Mouse (Mus musculus) liver, postnatal 0 days (tissue): ENCODE measurements around the gene Ndufaf2. TPM values are rescaled to one million over a fixed set of nuclear protein-coding genes. Genes with fewer than 3 reads are reported as not detected.
A peak's percentile ranks its signal among the peaks of the same experiment; 100 is the strongest.

Experiments used
- ATAC-seq: fragments of 200-750 bp; cut with Nextera tagmentation; 2 replicates; pipeline ENCODE4 v1.8.0; 2017; ENCODE audit warnings: mild to moderate bottlenecking, moderate library complexity
- DNase-seq: peaks from one replicate; pipeline ENCODE4 v3.0.0-alpha.2; 2016
- H3K27ac ChIP-seq: fragments of 300-500 bp; sonication (generic); 2 replicates; pipeline ENCODE4 v1.5.1; 2014; ENCODE audit warnings: antibody characterized with exemption, moderate library complexity, mild to moderate bottlenecking, low read depth
- H3K27me3 ChIP-seq: fragments of 300-500 bp; sonication (generic); 2 replicates; pipeline ENCODE4 v1.6.1; 2014; ENCODE audit warnings: low read length, control low read depth, mixed read lengths; ENCODE audit not compliant: insufficient read depth
- H3K36me3 ChIP-seq: fragments of 300-500 bp; sonication (generic); replicated peaks from 2 replicates; pipeline ENCODE4 v1.6.1; 2014; ENCODE audit warnings: mild to moderate bottlenecking, control low read depth, low read length, moderate library complexity, mixed read lengths; ENCODE audit not compliant: insufficient read depth
- H3K4me1 ChIP-seq: fragments of 300-500 bp; sonication (generic); 2 replicates; pipeline ENCODE4 v1.6.1; 2014; ENCODE audit warnings: antibody characterized with exemption, mild to moderate bottlenecking, control low read depth; ENCODE audit not compliant: insufficient read depth
- H3K4me2 ChIP-seq: fragments of 300-500 bp; sonication (generic); 2 replicates; pipeline ENCODE4 v1.6.1; 2014; ENCODE audit warnings: low read depth, mild to moderate bottlenecking, low read length, moderate library complexity, mixed read lengths
- H3K4me3 ChIP-seq: fragments of 300-500 bp; sonication (generic); 2 replicates; pipeline ENCODE4 v1.5.1; 2014; ENCODE audit warnings: low read depth, low read length
- H3K9ac ChIP-seq: fragments of 300-500 bp; sonication (generic); replicated peaks from 2 replicates; pipeline ENCODE4 v1.6.1; 2014; ENCODE audit warnings: mild to moderate bottlenecking, moderate library complexity
- H3K9me3 ChIP-seq: fragments of 300-500 bp; sonication (generic); 2 replicates; pipeline ENCODE4 v1.6.1; 2016; ENCODE audit warnings: mild to moderate bottlenecking, control low read depth, low read length, mixed read lengths
- CTCF ChIP-seq: sonication (generic); IDR thresholded peaks from 2 replicates; pipeline ENCODE4 v1.5.1; 2016; ENCODE audit warnings: antibody characterized with exemption, low read depth
- EP300 ChIP-seq: IDR thresholded peaks from 2 replicates; pipeline ENCODE4 v1.6.1; 2016; ENCODE audit warnings: antibody characterized with exemption, low read depth, mild to moderate bottlenecking
- WGBS: fragments of 180-500 bp; shearing (Covaris S2); extraction: QIAGEN DNeasy Blood & Tissue Kit; methylation state at CpG from one replicate; pipeline ENCODE4 v1.1.7; 2014; ENCODE audit not compliant: insufficient replicate concordance; 5-methylcytosine and 5-hydroxymethylcytosine counted together
- polyA plus RNA-seq: library from polyadenylated mRNA; unstranded; fragments of >200 nt; fragmentation: Nextera tagmentation; extraction: Ambion mirVana; gene quantifications from 2 replicates; pipeline ENCODE4 v1.2.1, GENCODE M21; 2015

Gene Ndufaf2
- polyA plus RNA-seq, 1 experiment from 2014 or later, result 39.5 TPM

- no peak overlapping the region for H3K4me2 ChIP-seq
- H3K9me3 ChIP-seq, result no peaks in the 10 kb centered on the region
- ATAC-seq (no peak), DNase-seq (no peak)
- no peaks in the 10 kb centered on the region for H3K27me3 ChIP-seq
- no peaks in the 10 kb centered on the region for H3K4me1 ChIP-seq
- no peaks in the 10 kb centered on the region for H3K36me3 ChIP-seq
- no peak overlapping the region for H3K4me3 ChIP-seq
- WGBS, result 81% methylated on average over 5 of the region's 5 CpGs
- no peak overlapping the region for H3K9ac ChIP-seq
- H3K27ac ChIP-seq, result no peak overlapping the region
- TF ChIP-seq EP300, result no peak
- TF ChIP-seq CTCF, result no peak
These were observed 27.7 kb downstream of the Ndufaf2 start for GRCm38 (mm10) chr13:108130737-108131136.

- no peaks in the 10 kb centered on the region for H3K36me3 ChIP-seq
- TF ChIP-seq CTCF (peak; percentile 29), EP300 (no peak)
- H3K27me3 ChIP-seq, result no peaks in the 10 kb centered on the region
- H3K9me3 ChIP-seq, result no peaks in the 10 kb centered on the region
- DNase-seq, result no peak
- ATAC-seq, result no peak
- H3K27ac ChIP-seq, result no peak overlapping the region
- no peak overlapping the region for H3K9ac ChIP-seq
- 67% methylated on average over 7 of the region's 7 CpGs for WGBS
- H3K4me2 ChIP-seq, result no peak overlapping the region
- H3K4me3 ChIP-seq, result no peak overlapping the region
- no peaks in the 10 kb centered on the region for H3K4me1 ChIP-seq
These were observed 29.4 kb downstream of the Ndufaf2 start for GRCm38 (mm10) chr13:108129070-108129469.

- Histone ChIP-seq H3K9me3 (no peaks in the 10 kb centered on the region), H3K4me2 (no peak overlapping the region), H3K27ac (no peak overlapping the region), H3K36me3 (no peaks in the 10 kb centered on the region), H3K4me1 (no peaks in the 10 kb centered on the region), H3K4me3 (no peak overlapping the region), H3K9ac (no peak overlapping the region), H3K27me3 (no peaks in the 10 kb centered on the region)
- ATAC-seq (no peak), DNase-seq (no peak)
- TF ChIP-seq EP300, result no peak
- no peak for TF ChIP-seq CTCF
- whole genome bisulfite sequencing, result 63% methylated on average over 1 of the region's 1 CpGs
These were observed 30.5 kb downstream of the Ndufaf2 start for GRCm38 (mm10) chr13:108127883-108128282.

GRCm38 (mm10) chr13:108127130-108127529 is 31.3 kb downstream of the Ndufaf2 start:
- Histone ChIP-seq H3K27me3 (no peaks in the 10 kb centered on the region), H3K9me3 (no peaks in the 10 kb centered on the region), H3K9ac (no peak overlapping the region), H3K36me3 (no peaks in the 10 kb centered on the region), H3K4me3 (no peak overlapping the region), H3K4me1 (no peaks in the 10 kb centered on the region), H3K4me2 (no peak overlapping the region), H3K27ac (no peak overlapping the region)
- WGBS, result 5% methylated on average over 1 of the region's 1 CpGs
- TF ChIP-seq CTCF, result peak; percentile 65
- no peak for TF ChIP-seq EP300
- DNase-seq (peak; percentile 49), ATAC-seq (no peak)

- Histone ChIP-seq H3K4me3 (no peak overlapping the region), H3K9me3 (no peaks in the 10 kb centered on the region), H3K27ac (no peak overlapping the region), H3K4me1 (no peaks in the 10 kb centered on the region), H3K36me3 (no peaks in the 10 kb centered on the region), H3K4me2 (no peak overlapping the region), H3K27me3 (no peaks in the 10 kb centered on the region), H3K9ac (no peak overlapping the region)
- TF ChIP-seq EP300, result no peak
- no peak for TF ChIP-seq CTCF
- WGBS, result 81% methylated on average over 2 of the region's 2 CpGs
- DNase-seq (no peak), ATAC-seq (no peak)
These were observed 32.2 kb downstream of the Ndufaf2 start for GRCm38 (mm10) chr13:108126246-108126645.

GRCm38 (mm10) chr13:108124096-108124495 is 34.3 kb downstream of the Ndufaf2 start:
- no peaks in the 10 kb centered on the region for H3K27me3 ChIP-seq
- 90% methylated on average over 11 of the region's 11 CpGs for WGBS
- TF ChIP-seq CTCF (no peak), EP300 (no peak)

GRCm38 (mm10) chr13:108123109-108123723 is 35.2 kb downstream of the Ndufaf2 start:
- no peak overlapping the region for H3K4me3 ChIP-seq
- no peak overlapping the region for H3K9ac ChIP-seq
- ATAC-seq (no peak), DNase-seq (no peak)
- no peaks in the 10 kb centered on the region for H3K36me3 ChIP-seq
- no peak overlapping the region for H3K4me2 ChIP-seq
- H3K9me3 ChIP-seq, result no peaks in the 10 kb centered on the region
- no peaks in the 10 kb centered on the region for H3K27me3 ChIP-seq
- TF ChIP-seq CTCF, result no peak
- no peak for TF ChIP-seq EP300
- WGBS, result 79% methylated on average over 15 of the region's 15 CpGs
- H3K4me1 ChIP-seq, result no peaks in the 10 kb centered on the region
- H3K27ac ChIP-seq, result no peak overlapping the region

More at GRCm38 (mm10) chr13:108124096-108124495, 34.3 kb downstream of the Ndufaf2 start:
- Histone ChIP-seq H3K4me3 (no peak overlapping the region), H3K27ac (no peak overlapping the region), H3K9me3 (no peaks in the 10 kb centered on the region), H3K9ac (no peak overlapping the region), H3K4me1 (no peaks in the 10 kb centered on the region), H3K36me3 (no peaks in the 10 kb centered on the region), H3K4me2 (no peak overlapping the region)
- ATAC-seq, result no peak
- DNase-seq, result no peak
